Mouse (Mus musculus): ENCODE measurements around the gene Znrf1. TPM values are rescaled to one million over a fixed set of nuclear protein-coding genes. Genes with fewer than 3 reads are reported as not detected.
A peak's percentile ranks its signal among the peaks of the same experiment; 100 is the strongest.
"Not testable (repeated sequence)": the region's sequence is repeated elsewhere in the genome, so short reads cannot be mapped to it uniquely, and the experiment has no call there.

The Znrf1 gene
- 28.1 and 37.4 TPM in 2 replicates for polyA plus RNA-seq (2014; fragmentation: Nextera tagmentation; extraction: Ambion mirVana)

GRCm38 (mm10) chr8:111536031-111536977 lies at the start of gene Znrf1:
Gene Znrf1, plus strand, starts transcription at chr8:111536097.
- Histone ChIP-seq H3K4me3 (ENCODE audit: low read length) (peak within 1 kb of the TSS; percentile 81), H3K36me3 (ENCODE audit: control insufficient read depth, insufficient read depth, low read length) (no peaks in the 10 kb centered on the region; the same call in 1 of the 2 replicates), H3K9ac (ENCODE audit: low read depth, low read length) (peak within 1 kb of the TSS; percentile 94), H3K4me2 (replicated peaks; ENCODE audit: low read depth, low read length) (peak within 1 kb of the TSS; percentile 75), H3K27ac (ENCODE audit: low read depth, low read length) (peak within 1 kb of the TSS; percentile 94), H3K9me3 (ENCODE audit: control insufficient read depth, low read length) (no peaks in the 10 kb centered on the region), H3K27me3 (ENCODE audit: control insufficient read depth, insufficient read depth, low read length) (no peaks in the 10 kb centered on the region), H3K4me1 (ENCODE audit: control insufficient read depth, insufficient read depth, low read length) (peaks cover 22% of the 10 kb centered on the region)
- peak; percentile 95 for ATAC-seq (ENCODE audit: low FRiP score, low TSS enrichment)
- WGBS = under 1% methylated on average over 65 of the region's 100 CpGs

DNA sequence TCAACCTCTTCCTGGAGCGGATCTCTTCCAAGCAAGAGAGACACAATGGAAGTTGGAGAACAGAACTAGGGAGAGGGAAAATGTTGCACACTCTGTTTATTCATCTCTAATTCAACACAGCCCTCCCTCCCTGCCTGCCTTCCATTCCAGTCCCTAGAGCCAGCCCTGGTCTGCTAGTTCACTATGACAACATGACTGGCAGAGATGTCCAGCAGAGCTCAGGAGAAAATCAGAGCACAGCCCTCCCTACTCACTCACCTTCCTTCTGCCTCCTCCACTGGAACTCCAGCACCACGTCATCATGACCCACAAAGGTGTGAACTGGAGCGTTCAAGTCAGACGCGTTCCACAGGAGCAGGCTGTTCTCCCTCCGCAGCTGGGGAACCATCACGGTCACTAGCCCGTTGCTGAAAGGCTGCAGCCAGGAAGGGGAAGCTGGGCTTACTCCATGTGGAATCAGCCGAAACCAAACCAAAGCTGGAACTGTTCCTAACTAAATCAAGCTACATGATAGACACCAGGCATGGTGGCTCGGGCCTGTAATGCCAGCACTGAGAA lies 45.8 kb upstream of the Znrf1 start:
- Histone ChIP-seq H3K9me3 (ENCODE audit: control insufficient read depth, low read length) (no peaks in the 10 kb centered on the region), H3K4me1 (ENCODE audit: control insufficient read depth, insufficient read depth, low read length) (no peaks in the 10 kb centered on the region), H3K27me3 (ENCODE audit: control insufficient read depth, insufficient read depth, low read length) (no peaks in the 10 kb centered on the region), H3K9ac (ENCODE audit: low read depth, low read length) (no peak overlapping the region), H3K4me3 (ENCODE audit: low read length) (no peak overlapping the region), H3K4me2 (replicated peaks; ENCODE audit: low read depth, low read length) (no peak overlapping the region), H3K36me3 (ENCODE audit: control insufficient read depth, insufficient read depth, low read length) (peaks cover 10% of the 10 kb centered on the region), H3K27ac (ENCODE audit: low read depth, low read length) (no peak overlapping the region)
- 0 out of 2 replicates have a peak, but pooled peaks have one; percentile 28 for ATAC-seq (ENCODE audit: low FRiP score, low TSS enrichment)
- 57% methylated on average over 10 of the region's 10 CpGs for WGBS

DNA sequence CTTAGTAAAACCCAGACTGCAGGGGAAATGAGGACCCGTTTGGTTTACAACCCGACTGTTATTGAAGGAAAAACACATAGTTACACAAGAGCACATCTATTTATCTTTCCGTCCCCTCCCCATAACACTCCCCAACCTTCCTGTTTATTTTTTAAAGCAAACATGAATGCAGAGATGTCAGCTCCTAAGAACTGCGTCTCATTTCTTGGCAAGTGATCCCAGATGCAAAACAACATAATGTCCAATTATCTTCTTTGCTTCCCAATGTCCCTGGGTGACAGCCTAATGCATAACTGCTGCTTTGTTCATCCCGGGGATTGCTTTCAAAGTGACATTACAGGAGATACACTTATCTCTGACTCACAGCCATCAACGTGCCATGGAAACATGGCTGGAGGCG lies 44.7 kb upstream of the Znrf1 start:
- no peaks in the 10 kb centered on the region for H3K27me3 ChIP-seq (ENCODE audit: control insufficient read depth, insufficient read depth, low read length)
- H3K36me3 ChIP-seq (ENCODE audit: control insufficient read depth, insufficient read depth, low read length) = peaks cover 9% of the 10 kb centered on the region; the same call in 1 of the 2 replicates
- no peak overlapping the region for H3K4me3 ChIP-seq (ENCODE audit: low read length)
- no peaks in the 10 kb centered on the region for H3K9me3 ChIP-seq (ENCODE audit: control insufficient read depth, low read length)
- ATAC-seq (ENCODE audit: low FRiP score, low TSS enrichment) = no peak
- WGBS = 77% methylated on average over 7 of the region's 7 CpGs
- H3K4me2 ChIP-seq (replicated peaks; ENCODE audit: low read depth, low read length) = no peak overlapping the region
- H3K27ac ChIP-seq (ENCODE audit: low read depth, low read length) = no peak overlapping the region
- no peak overlapping the region for H3K9ac ChIP-seq (ENCODE audit: low read depth, low read length)
- H3K4me1 ChIP-seq (ENCODE audit: control insufficient read depth, insufficient read depth, low read length) = no peaks in the 10 kb centered on the region

GRCm38 (mm10) chr8:111492508-111492907 lies 43.4 kb upstream of the Znrf1 start:
- H3K27me3 ChIP-seq (ENCODE audit: control insufficient read depth, insufficient read depth, low read length) = no peaks in the 10 kb centered on the region
- peaks cover 11% of the 10 kb centered on the region; the same call in 1 of the 2 replicates for H3K36me3 ChIP-seq (ENCODE audit: control insufficient read depth, insufficient read depth, low read length)
- ATAC-seq (ENCODE audit: low FRiP score, low TSS enrichment) = no peak
- H3K9me3 ChIP-seq (ENCODE audit: control insufficient read depth, low read length) = no peaks in the 10 kb centered on the region
- no peak overlapping the region for H3K9ac ChIP-seq (ENCODE audit: low read depth, low read length)
- H3K4me1 ChIP-seq (ENCODE audit: control insufficient read depth, insufficient read depth, low read length) = no peaks in the 10 kb centered on the region
- no peak overlapping the region for H3K4me3 ChIP-seq (ENCODE audit: low read length)
- H3K27ac ChIP-seq (ENCODE audit: low read depth, low read length) = no peak overlapping the region
- H3K4me2 ChIP-seq (replicated peaks; ENCODE audit: low read depth, low read length) = no peak overlapping the region
- 88% methylated on average over 9 of the region's 9 CpGs for WGBS

DNA sequence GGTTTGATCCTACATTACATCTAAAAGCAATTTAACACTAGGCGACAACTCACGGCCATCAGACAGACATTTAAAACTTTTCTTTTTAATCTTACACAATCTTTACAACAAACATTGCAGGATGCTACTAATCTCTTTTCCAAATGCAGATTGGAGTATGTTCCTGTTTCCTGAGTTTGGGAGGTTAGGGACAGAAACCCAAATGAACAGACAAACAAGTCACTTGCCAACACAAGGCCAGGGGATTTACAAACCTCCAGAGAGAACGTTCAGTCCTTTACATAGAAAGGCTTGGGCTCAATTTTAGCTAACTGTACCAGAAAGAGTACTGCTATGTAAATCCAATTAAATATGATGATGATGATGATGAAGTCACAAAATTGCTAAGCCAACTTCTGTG lies 42.7 kb upstream of the Znrf1 start:
- no peaks in the 10 kb centered on the region for H3K9me3 ChIP-seq (ENCODE audit: control insufficient read depth, low read length)
- H3K4me1 ChIP-seq (ENCODE audit: control insufficient read depth, insufficient read depth, low read length) = no peaks in the 10 kb centered on the region
- H3K4me2 ChIP-seq (replicated peaks; ENCODE audit: low read depth, low read length) = no peak overlapping the region
- ATAC-seq (ENCODE audit: low FRiP score, low TSS enrichment) = no peak
- 94% methylated on average over 3 of the region's 3 CpGs for WGBS
- H3K27ac ChIP-seq (ENCODE audit: low read depth, low read length) = no peak overlapping the region
- H3K27me3 ChIP-seq (ENCODE audit: control insufficient read depth, insufficient read depth, low read length) = no peaks in the 10 kb centered on the region
- no peak overlapping the region for H3K4me3 ChIP-seq (ENCODE audit: low read length)
- H3K9ac ChIP-seq (ENCODE audit: low read depth, low read length) = no peak overlapping the region
- H3K36me3 ChIP-seq (ENCODE audit: control insufficient read depth, insufficient read depth, low read length) = peaks cover 11% of the 10 kb centered on the region; the same call in 1 of the 2 replicates

GRCm38 (mm10) chr8:111496326-111496725 lies 39.6 kb upstream of the Znrf1 start:
- peaks cover 23% of the 10 kb centered on the region for H3K36me3 ChIP-seq (ENCODE audit: control insufficient read depth, insufficient read depth, low read length)
- H3K4me3 ChIP-seq (ENCODE audit: low read length) = no peak overlapping the region
- H3K4me1 ChIP-seq (ENCODE audit: control insufficient read depth, insufficient read depth, low read length) = no peaks in the 10 kb centered on the region; the same call in 1 of the 2 replicates
- no peak overlapping the region for H3K9ac ChIP-seq (ENCODE audit: low read depth, low read length)
- no peaks in the 10 kb centered on the region for H3K27me3 ChIP-seq (ENCODE audit: control insufficient read depth, insufficient read depth, low read length)
- H3K9me3 ChIP-seq (ENCODE audit: control insufficient read depth, low read length) = no peaks in the 10 kb centered on the region
- H3K4me2 ChIP-seq (replicated peaks; ENCODE audit: low read depth, low read length) = no peak overlapping the region
- no peak overlapping the region for H3K27ac ChIP-seq (ENCODE audit: low read depth, low read length)
- 83% methylated on average over 7 of the region's 7 CpGs for WGBS
- no peak for ATAC-seq (ENCODE audit: low FRiP score, low TSS enrichment)

DNA sequence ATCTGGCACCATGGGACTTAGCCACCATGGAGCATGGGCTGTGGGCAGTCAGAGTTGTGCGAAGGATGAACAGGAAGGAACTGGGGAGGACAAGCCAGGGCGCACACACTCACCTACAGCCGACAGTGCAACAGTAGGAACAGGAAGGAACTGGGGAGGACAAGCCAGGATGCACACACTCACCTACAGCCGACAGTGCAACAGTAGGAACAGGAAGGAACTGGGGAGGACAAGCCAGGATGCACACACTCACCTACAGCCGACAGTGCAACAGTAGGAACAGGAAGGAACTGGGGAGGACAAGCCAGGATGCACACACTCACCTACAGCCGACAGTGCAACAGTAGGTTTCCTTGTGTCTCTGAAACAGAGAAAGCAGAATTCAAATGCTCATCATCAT lies 37.6 kb upstream of the Znrf1 start:
- not testable (repeated sequence) for H3K9ac ChIP-seq (ENCODE audit: low read depth, low read length); H3K27me3 ChIP-seq (ENCODE audit: control insufficient read depth, insufficient read depth, low read length); H3K27ac ChIP-seq (ENCODE audit: low read depth, low read length); H3K4me3 ChIP-seq (ENCODE audit: low read length); H3K4me2 ChIP-seq (replicated peaks; ENCODE audit: low read depth, low read length); H3K4me1 ChIP-seq (ENCODE audit: control insufficient read depth, insufficient read depth, low read length); H3K9me3 ChIP-seq (ENCODE audit: control insufficient read depth, low read length); ATAC-seq (ENCODE audit: low FRiP score, low TSS enrichment)
- 85% methylated on average over 4 of the region's 6 CpGs for WGBS
- peaks cover 23% of the 10 kb centered on the region for H3K36me3 ChIP-seq (ENCODE audit: control insufficient read depth, insufficient read depth, low read length)

- no peaks in the 10 kb centered on the region for H3K9me3 ChIP-seq (ENCODE audit: control insufficient read depth, low read length)
- H3K27me3 ChIP-seq (ENCODE audit: control insufficient read depth, insufficient read depth, low read length) = no peaks in the 10 kb centered on the region
- H3K36me3 ChIP-seq (ENCODE audit: control insufficient read depth, insufficient read depth, low read length) = peaks cover 13% of the 10 kb centered on the region
- no peak overlapping the region for H3K9ac ChIP-seq (ENCODE audit: low read depth, low read length)
- H3K4me3 ChIP-seq (ENCODE audit: low read length) = no peak overlapping the region
- WGBS = 31% methylated on average over 11 of the region's 11 CpGs
- H3K4me2 ChIP-seq (replicated peaks; ENCODE audit: low read depth, low read length) = no peak overlapping the region
- peak; percentile 55; the same call in 1 of the 2 replicates for ATAC-seq (ENCODE audit: low FRiP score, low TSS enrichment)
- H3K27ac ChIP-seq (ENCODE audit: low read depth, low read length) = no peak overlapping the region
- H3K4me1 ChIP-seq (ENCODE audit: control insufficient read depth, insufficient read depth, low read length) = no peaks in the 10 kb centered on the region; the same call in 1 of the 2 replicates
Observed at GRCm38 (mm10) chr8:111501724-111502464, 34.0 kb upstream of the Znrf1 start.
